Mouse (Mus musculus) heart, postnatal 10 days (tissue): Measurements from ENCODE around the gene H2-Ob. TPM values are rescaled to one million over a fixed set of nuclear protein-coding genes. Genes with fewer than 3 reads are reported as not detected.

ENCODE experiments used
- DNase-seq, 2 experiments: peaks; one replicate each; pipeline ENCODE4 v3.0.0; 2021
- intact Hi-C: fragments of 180-260 bp; cut with DNase I; formaldehyde crosslinking; loops from one replicate; pipeline ENCODE4 v1.15.1; 2025
- total RNA-seq, 2 experiments: library from RNA; stranded (reverse); gene quantifications; 2 replicates each; pipeline ENCODE4 v1.2.3; 2021

H2-Ob gene
- total RNA-seq, 2 experiments from 2014 or later, result 0.77 to 0.92 TPM

DNA sequence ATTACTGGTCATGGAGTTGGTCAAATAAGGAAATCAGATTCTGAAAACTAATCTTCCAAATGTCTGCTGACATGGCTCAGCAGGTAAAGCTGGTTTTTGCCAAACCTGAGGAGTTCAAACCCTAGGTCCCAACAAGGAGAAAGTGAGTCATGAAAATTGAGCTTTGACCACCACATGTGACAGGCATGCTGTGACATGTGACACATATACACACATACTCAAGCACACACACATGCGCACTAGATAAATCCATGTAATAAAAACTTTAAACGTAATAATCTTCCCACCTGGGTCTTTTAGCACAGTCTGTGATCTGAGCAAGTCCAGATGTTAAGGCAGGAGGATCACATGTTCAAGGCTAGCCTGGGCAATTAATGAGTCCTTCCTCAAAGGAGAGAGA is 65.1 kb downstream of the H2-Ob start:
- DNase-seq, result no peak
- intact Hi-C loops, result no loop called here

Other genes with a start within 250 kb of the H2-Ob start
- 10 to 100 TPM; 54.8 to 56.2 TPM for gene H2-K1, start 238.6 kb upstream of the H2-Ob start, total RNA-seq
- 10 to 100 TPM; 16.5 to 17.6 TPM for gene Ring1, start 214.2 kb upstream of the H2-Ob start, total RNA-seq
- 10 to 100 TPM; 80.8 to 88.1 TPM for gene H2-Ke6, start 210.8 kb upstream of the H2-Ob start, total RNA-seq
- gene Slc39a7, start 207.2 kb upstream of the H2-Ob start, total RNA-seq, result 10 to 100 TPM; 81.7 to 84.4 TPM
- 10 to 100 TPM; 45.4 to 46.7 TPM for gene Rxrb, start 207.1 kb upstream of the H2-Ob start, total RNA-seq
- 1 to 10 TPM; 1.5 to 1.8 TPM for gene Col11a2, start 199.5 kb upstream of the H2-Ob start, total RNA-seq
- under 1 TPM in 1 of 2 experiments, not detected in 1; 0.31 TPM for gene H2-Oa, start 146.6 kb upstream of the H2-Ob start, total RNA-seq
- 1 to 10 TPM; 4.1 to 4.5 TPM for gene H2-DMa, start 119.4 kb upstream of the H2-Ob start, total RNA-seq
- gene Brd2, start 116.3 kb upstream of the H2-Ob start, total RNA-seq, result 100 to 1,000 TPM; 113 to 119 TPM
- gene H2-DMb2, start 95.6 kb upstream of the H2-Ob start, total RNA-seq, result 1 to 10 TPM in 1 of 2 experiments, under 1 TPM in 1; 0.98 to 1.1 TPM
- under 1 TPM; 0.72 to 0.89 TPM for gene H2-DMb1, start 85.8 kb upstream of the H2-Ob start, total RNA-seq
- gene Tap1, start 51.4 kb upstream of the H2-Ob start, total RNA-seq, result 1 to 10 TPM; 6.7 to 7.0 TPM
- gene Psmb9, start 51.1 kb upstream of the H2-Ob start, total RNA-seq, result 1 to 10 TPM; 3.2 to 4.6 TPM
- 10 to 100 TPM; 10.3 to 10.7 TPM for gene Psmb8, start 41.2 kb upstream of the H2-Ob start, total RNA-seq
- 10 to 100 TPM; 17.6 to 20.3 TPM for gene Tap2, start 35.4 kb upstream of the H2-Ob start, total RNA-seq
- 1 to 10 TPM; 4.4 to 4.7 TPM for gene H2-Ab1, start 18.8 kb downstream of the H2-Ob start, total RNA-seq
- 1 to 10 TPM; 4.9 to 5.4 TPM for gene H2-Aa, start 48.9 kb downstream of the H2-Ob start, total RNA-seq
- 1 to 10 TPM; 7.5 to 8.4 TPM for gene H2-Eb1, start 67.0 kb downstream of the H2-Ob start, total RNA-seq
- gene H2-Eb2, start 86.8 kb downstream of the H2-Ob start, total RNA-seq, result not detected
- under 1 TPM; 0.22 to 0.30 TPM for gene Btnl2, start 115.9 kb downstream of the H2-Ob start, total RNA-seq
- gene Btnl1, start 138.2 kb downstream of the H2-Ob start, total RNA-seq, result not detected
- not detected for gene BC051142, start 159.9 kb downstream of the H2-Ob start, total RNA-seq
- gene Btnl4, start 238.4 kb downstream of the H2-Ob start, total RNA-seq, result not detected